Mouse (Mus musculus) kidney, adult 2 months (tissue): ENCODE measurements around the gene S1pr2.
A peak's percentile ranks its signal among the peaks of the same experiment; 100 is the strongest.

Source experiments
- CTCF ChIP-seq: fragments of 200-500 bp; conservative IDR thresholded peaks from 2 replicates; pipeline ENCODE4 v1.5.1; 2011; ENCODE audit warnings: low read depth, mild to moderate bottlenecking, control low read depth, low read length, moderate library complexity, mixed read lengths; ENCODE audit not compliant: insufficient read depth, insufficient read length
- POLR2A ChIP-seq: fragments of 200-500 bp; IDR thresholded peaks from one replicate; pipeline ENCODE4 v1.6.1; 2011; ENCODE audit warnings: low read depth, low read length, control low read depth

DNA sequence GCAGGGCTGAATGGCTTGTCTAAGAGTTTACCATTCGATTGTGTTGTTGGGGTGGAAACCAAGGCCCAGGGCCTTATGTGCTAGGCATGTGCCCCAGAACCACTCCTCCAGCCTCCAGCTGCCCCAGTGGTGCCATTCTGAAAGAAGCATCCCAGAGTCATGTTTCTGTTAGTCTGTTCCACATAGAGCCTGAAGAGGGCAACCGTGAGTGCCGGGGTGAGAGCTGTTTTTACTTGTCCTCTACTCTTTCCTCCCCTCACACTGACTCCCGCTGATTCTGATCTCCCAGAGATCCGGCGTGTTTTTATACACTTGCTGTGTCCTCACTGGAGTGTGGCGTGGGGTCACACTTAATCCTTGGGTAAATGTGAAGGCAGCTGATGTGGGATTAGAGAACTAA, 31.4 kb upstream of the S1pr2 start:
- TF ChIP-seq POLR2A: no peak
- TF ChIP-seq CTCF: 0 out of 2 replicates have a peak, but pooled peaks have one; percentile 26
